Mouse (Mus musculus) heart, embryonic 14.5 days (tissue): ENCODE data around the gene Zbtb8a. TPM values are rescaled to one million over a fixed set of nuclear protein-coding genes. Genes with fewer than 3 reads are reported as not detected.

Experiments
- ATAC-seq: fragments of 200-750 bp; cut with Nextera tagmentation; 2 replicates; pipeline ENCODE4 v1.8.0; 2017; ENCODE audit warnings: low read depth, moderate TSS enrichment; ENCODE audit not compliant: insufficient number of reproducible peaks, insufficient read depth, low FRiP score
- H3K27ac ChIP-seq, 2 experiments: fragments of 200-500 bp in 1 of 2; fragments of 300-500 bp in 1 of 2; sonication (generic) in 1 of 2; replicated peaks in 1 of 2; 2 replicates each; pipeline ENCODE4 v1.5.1; 2012 to 2014; ENCODE audit warnings: low read depth in 2 of 2, low read length in 2 of 2, control low read depth in 1 of 2, mild to moderate bottlenecking in 1 of 2, mixed read lengths in 1 of 2; ENCODE audit not compliant: control insufficient read depth in 1 of 2, insufficient read depth in 1 of 2
- H3K27me3 ChIP-seq: fragments of 300-500 bp; sonication (generic); 2 replicates; pipeline ENCODE4 v1.6.1; 2014; ENCODE audit warnings: mild to moderate bottlenecking, low read length, control low read depth; ENCODE audit not compliant: control insufficient read depth, insufficient read depth
- H3K36me3 ChIP-seq: fragments of 300-500 bp; sonication (generic); 2 replicates; pipeline ENCODE4 v1.6.1; 2014; ENCODE audit warnings: mild to moderate bottlenecking, control low read depth, low read length, mixed read lengths; ENCODE audit not compliant: control insufficient read depth, insufficient read depth
- H3K4me1 ChIP-seq, 2 experiments: fragments of 200-500 bp in 1 of 2; fragments of 300-500 bp in 1 of 2; sonication (generic) in 1 of 2; 2 replicates each; pipeline ENCODE4 v1.6.1; 2012 to 2014; ENCODE audit warnings: low read length in 2 of 2, control low read depth in 1 of 2, mixed read lengths in 1 of 2; ENCODE audit not compliant: control insufficient read depth in 2 of 2, insufficient read depth in 2 of 2
- H3K4me2 ChIP-seq: fragments of 300-500 bp; sonication (generic); 2 replicates; pipeline ENCODE4 v1.6.1; 2014; ENCODE audit warnings: mild to moderate bottlenecking, low read length
- H3K4me3 ChIP-seq, 2 experiments: fragments of 200-500 bp in 1 of 2; fragments of 300-500 bp in 1 of 2; sonication (generic) in 1 of 2; 2 replicates each; pipeline ENCODE4 v1.5.1; 2012 to 2014; ENCODE audit warnings: low read length in 2 of 2, mild to moderate bottlenecking in 2 of 2, control low read depth in 1 of 2, low read depth in 1 of 2, moderate library complexity in 1 of 2; ENCODE audit not compliant: control insufficient read depth in 1 of 2, insufficient read depth in 1 of 2
- H3K9ac ChIP-seq: fragments of 300-500 bp; sonication (generic); 2 replicates; pipeline ENCODE4 v1.6.1; 2014; ENCODE audit warnings: mild to moderate bottlenecking, low read length
- H3K9me3 ChIP-seq: fragments of 300-500 bp; sonication (generic); 2 replicates; pipeline ENCODE4 v1.6.1; 2016; ENCODE audit warnings: low read length, control low read depth; ENCODE audit not compliant: control insufficient read depth
- WGBS: fragments of 180-500 bp; shearing (Covaris S2); extraction: QIAGEN DNeasy Blood & Tissue Kit; methylation state at CpG from one replicate; pipeline ENCODE4 v1.1.7; 2014; 5-methylcytosine and 5-hydroxymethylcytosine counted together
- polyA plus RNA-seq: library from polyadenylated mRNA; unstranded; fragments of >200 nt; fragmentation: Nextera tagmentation; extraction: Ambion mirVana; gene quantifications from 2 replicates; pipeline ENCODE4 v1.2.1, GENCODE M21; 2014

The Zbtb8a gene
- polyA plus RNA-seq, 1 experiment from 2014 or later: 9.0 TPM

DNA sequence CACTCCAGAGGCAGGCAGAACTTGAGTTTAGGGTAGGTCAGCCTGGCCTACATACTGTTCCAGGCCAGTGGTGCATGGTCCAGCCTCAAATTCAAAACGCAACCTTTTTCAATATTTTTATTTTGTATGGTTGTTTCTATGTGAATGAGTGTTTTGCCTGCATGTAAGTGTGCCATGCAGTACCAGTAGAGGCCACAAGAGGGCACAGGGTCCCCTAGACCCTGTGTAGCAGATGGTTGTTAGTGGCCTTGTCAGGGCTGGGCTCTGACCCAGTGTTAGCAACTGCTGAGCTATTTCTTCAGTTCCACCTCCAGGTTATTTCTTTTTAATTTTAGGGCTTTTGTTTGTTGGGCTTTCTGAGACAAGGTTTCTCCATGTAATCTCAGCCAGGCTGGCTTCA, 27.3 kb downstream of the Zbtb8a start:
- Histone ChIP-seq H3K27ac (no peak overlapping the region), H3K36me3 (peaks cover 36% of the 10 kb centered on the region), H3K27me3 (no peaks in the 10 kb centered on the region), H3K4me3 (no peak overlapping the region), H3K9me3 (no peaks in the 10 kb centered on the region), H3K9ac (no peak overlapping the region), H3K4me2 (no peak overlapping the region), H3K4me1 (no peaks in the 10 kb centered on the region)
- WGBS: 10% methylated on average over 1 of the region's 1 CpGs
- ATAC-seq: peak; percentile 72

DNA sequence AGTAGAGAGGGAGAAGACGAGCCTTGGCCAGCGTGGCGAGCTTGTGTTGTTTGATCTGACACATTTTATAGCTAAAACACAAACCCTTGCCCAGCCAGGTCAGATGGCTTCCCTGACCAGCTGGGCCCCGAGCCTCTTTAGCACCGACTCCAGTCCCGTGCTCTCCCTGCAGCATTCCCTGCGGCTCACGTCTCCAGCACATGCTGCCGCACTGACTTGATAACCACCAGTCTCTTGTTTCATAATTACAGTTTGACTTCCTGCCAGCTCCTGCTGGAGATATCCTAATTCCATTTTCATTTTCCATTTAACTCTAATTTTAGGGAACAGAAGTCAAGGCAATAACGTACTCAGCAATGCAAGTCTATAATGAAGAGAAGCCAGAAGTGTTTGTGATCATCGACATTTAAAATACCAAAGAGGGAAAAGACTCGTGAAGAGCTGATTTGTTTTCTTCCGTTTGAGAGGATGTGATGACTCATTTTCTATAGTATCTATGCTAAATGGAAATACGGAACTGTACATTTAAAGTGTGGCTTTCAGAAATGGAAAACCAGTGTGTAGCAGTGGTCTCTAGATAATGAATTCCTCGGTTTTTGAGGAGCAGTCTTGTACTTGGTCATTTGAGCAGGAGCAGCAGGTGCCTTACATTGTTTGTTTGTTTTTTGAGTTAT, 31.3 kb downstream of the Zbtb8a start:
- H3K27me3 ChIP-seq: no peaks in the 10 kb centered on the region
- H3K4me3 ChIP-seq: no peak overlapping the region
- no peaks in the 10 kb centered on the region for H3K9me3 ChIP-seq
- H3K9ac ChIP-seq: no peak overlapping the region
- H3K27ac ChIP-seq: peak overlapping the region; percentile 45 to 48; a peak in 2 of 4 replicates
- H3K4me2 ChIP-seq: no peak overlapping the region
- H3K4me1 ChIP-seq: no peaks in the 10 kb centered on the region
- H3K36me3 ChIP-seq: peaks cover 41% of the 10 kb centered on the region
- no peak for ATAC-seq
- 64% methylated on average over 15 of the region's 15 CpGs for WGBS

DNA sequence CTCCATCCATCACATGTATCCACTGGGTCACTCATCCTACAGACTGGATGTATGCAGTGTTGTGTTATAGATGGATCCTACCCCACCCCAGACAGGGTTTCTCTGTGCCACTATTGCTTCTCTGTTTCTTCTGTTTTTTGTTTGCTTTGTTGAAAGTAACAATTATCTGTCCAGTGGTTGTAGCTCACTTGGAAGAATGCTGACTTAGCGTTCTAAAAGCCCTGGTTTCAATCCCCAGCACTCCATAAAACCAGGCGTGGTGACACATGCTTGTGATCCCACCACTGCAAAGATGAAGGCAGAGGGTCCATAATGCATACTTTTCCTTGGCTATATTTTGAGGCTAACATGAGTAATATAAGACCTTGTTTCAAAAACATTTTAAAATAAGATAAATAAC, 35.2 kb downstream of the Zbtb8a start:
- Histone ChIP-seq H3K9ac (no peak overlapping the region), H3K4me2 (no peak overlapping the region), H3K9me3 (no peaks in the 10 kb centered on the region), H3K27ac (no peak overlapping the region), H3K27me3 (no peaks in the 10 kb centered on the region), H3K36me3 (peaks cover 42% of the 10 kb centered on the region), H3K4me1 (no peaks in the 10 kb centered on the region), H3K4me3 (no peak overlapping the region)
- WGBS: 82% methylated on average over 2 of the region's 2 CpGs
- ATAC-seq: no peak

DNA sequence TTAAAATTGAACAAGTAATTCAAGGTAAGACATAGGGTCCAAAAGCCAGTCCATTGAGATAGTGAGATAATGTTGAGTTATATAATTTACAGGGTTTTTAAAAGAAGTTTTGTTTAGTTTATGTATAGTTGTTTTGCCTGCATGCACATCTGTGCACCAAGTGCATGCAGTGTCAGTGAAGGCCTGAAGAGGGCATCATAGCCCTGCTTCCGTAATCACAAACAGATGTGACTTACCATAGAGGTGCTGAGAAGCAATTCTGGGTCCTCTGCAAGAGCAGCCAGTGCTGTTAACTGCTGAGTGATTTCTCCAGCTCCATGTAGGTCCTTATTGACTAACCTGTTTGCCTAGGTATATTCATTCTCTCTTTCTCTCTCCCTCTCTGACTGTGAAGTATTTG, 36.0 kb downstream of the Zbtb8a start:
- no peaks in the 10 kb centered on the region for H3K27me3 ChIP-seq
- WGBS: 88% methylated on average over 1 of the region's 1 CpGs
- H3K4me2 ChIP-seq: no peak overlapping the region
- peaks cover 40% of the 10 kb centered on the region for H3K36me3 ChIP-seq
- H3K4me1 ChIP-seq: no peaks in the 10 kb centered on the region
- no peaks in the 10 kb centered on the region for H3K9me3 ChIP-seq
- H3K9ac ChIP-seq: no peak overlapping the region
- H3K4me3 ChIP-seq: no peak overlapping the region
- ATAC-seq: no peak
- no peak overlapping the region for H3K27ac ChIP-seq

DNA sequence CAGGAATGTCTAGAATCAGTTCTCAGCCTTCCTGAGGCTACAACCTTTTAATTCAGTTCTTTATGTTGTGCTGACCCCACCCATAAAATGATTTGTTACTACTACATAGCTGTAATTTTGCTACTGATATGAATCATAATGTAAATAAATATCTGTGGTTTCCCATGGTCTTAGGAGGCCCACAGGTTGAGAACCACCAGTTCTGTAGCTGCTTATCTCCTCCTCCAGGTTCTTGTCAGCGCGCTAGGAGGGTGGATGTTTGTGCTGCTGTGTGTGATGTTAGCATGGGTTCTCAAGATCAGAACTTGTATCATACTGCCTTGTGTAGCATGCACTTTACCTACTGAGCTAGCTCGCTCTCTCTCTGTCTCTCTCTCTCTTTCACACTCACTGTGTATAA, 38.2 kb downstream of the Zbtb8a start:
- no peak overlapping the region for H3K9ac ChIP-seq
- ATAC-seq: no peak
- peaks cover 0 to 4% of the 10 kb centered on the region in 2 experiments; a peak in 1 of 4 replicates for H3K4me1 ChIP-seq
- H3K4me2 ChIP-seq: no peak overlapping the region
- no peaks in the 10 kb centered on the region for H3K27me3 ChIP-seq
- no peak overlapping the region for H3K4me3 ChIP-seq
- peaks cover 35% of the 10 kb centered on the region for H3K36me3 ChIP-seq
- WGBS: 83% methylated on average over 3 of the region's 3 CpGs
- H3K27ac ChIP-seq: no peak overlapping the region
- no peaks in the 10 kb centered on the region for H3K9me3 ChIP-seq

DNA sequence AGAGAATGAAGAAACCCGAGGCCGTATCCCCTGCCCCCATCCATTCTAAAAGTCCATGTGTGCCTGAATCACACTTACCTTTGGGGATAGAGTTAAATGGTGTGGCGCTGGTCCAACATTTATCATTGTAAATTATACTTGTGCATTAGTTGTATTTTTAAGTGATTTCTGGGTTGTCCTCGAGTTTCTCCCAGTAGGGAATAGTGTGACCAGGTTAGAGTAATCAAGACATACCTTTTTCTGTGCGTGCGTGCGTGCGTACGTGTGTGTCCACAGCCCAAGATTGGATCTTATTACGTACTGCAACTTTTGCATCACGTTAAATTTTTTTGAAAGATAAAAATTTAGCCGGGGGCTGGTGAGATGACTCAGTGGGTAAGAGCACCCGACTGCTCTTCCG, 41.6 kb downstream of the Zbtb8a start:
- Histone ChIP-seq H3K27ac (peak overlapping the region; percentile 97 to 98), H3K4me3 (peak overlapping the region; percentile 57 to 93), H3K4me1 (peaks cover 2 to 31% of the 10 kb centered on the region in 2 experiments), H3K27me3 (no peaks in the 10 kb centered on the region), H3K4me2 (peak overlapping the region; percentile 91), H3K9me3 (no peaks in the 10 kb centered on the region), H3K36me3 (peaks cover 31% of the 10 kb centered on the region), H3K9ac (peak overlapping the region; percentile 78)
- 46% methylated on average over 14 of the region's 14 CpGs for WGBS
- ATAC-seq: no peak

DNA sequence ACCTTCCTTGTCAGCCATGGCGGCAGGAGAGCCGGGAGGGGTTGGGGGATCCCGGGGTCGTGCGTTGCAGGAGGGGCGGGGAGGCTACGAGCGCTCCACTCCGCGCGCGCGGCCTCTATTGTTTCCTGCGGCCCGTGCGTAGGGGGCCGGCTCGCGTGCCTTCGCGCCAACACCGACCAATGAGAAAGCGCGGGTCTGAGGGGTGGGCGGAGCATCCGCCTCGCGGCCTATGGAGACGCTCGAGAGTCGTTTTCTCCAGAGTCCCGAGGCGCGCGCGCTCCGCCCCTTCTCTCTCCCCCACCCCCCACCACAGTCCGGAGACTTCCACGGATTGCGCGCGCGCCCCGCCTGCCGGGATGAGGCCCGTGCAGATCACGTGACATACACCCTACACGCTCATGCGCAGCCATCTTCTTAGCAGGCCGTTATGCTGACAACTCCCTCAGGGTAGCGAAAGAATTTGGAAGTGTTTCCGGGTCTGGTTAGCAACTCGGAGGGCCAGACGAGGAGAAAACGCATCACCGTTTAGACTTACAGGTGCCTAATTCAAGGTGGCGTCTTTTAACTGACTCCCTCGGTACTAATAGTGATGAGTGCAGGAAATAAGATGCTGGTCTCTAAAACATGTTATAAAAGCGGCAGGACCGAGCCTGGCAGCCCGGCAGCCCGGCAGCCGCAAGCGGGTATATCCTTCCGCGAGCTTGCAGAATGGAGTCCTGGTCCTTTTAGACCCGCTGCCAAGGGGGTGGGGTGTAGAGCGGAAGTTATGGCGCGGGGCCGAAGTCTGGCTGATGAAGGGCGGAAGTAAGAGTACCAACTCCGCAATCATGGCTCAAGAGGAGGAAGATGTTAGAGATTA, 42.5 kb downstream of the Zbtb8a start, which contains the start of the genes Rbbp4 and Zbtb8os:
TSS of gene Rbbp4 (minus strand) at position 155 of the 859 bp plus-strand sequence.
TSS of gene Zbtb8os (plus strand) at position 480 of the 859 bp plus-strand sequence.
- Histone ChIP-seq H3K4me3 (peak within 1 kb of the TSS; percentile 93 to 99), H3K9ac (peak within 1 kb of the TSS; percentile 98), H3K27me3 (no peaks in the 10 kb centered on the region), H3K27ac (peak within 1 kb of the TSS; percentile 98 to 99), H3K4me1 (peaks cover 2 to 33% of the 10 kb centered on the region in 2 experiments), H3K36me3 (peaks cover 35% of the 10 kb centered on the region), H3K9me3 (no peaks in the 10 kb centered on the region), H3K4me2 (peak within 1 kb of the TSS; percentile 91)
- peak; percentile 99 for ATAC-seq
- WGBS: under 1% methylated on average over 73 of the region's 73 CpGs
